Mouse (Mus musculus): ENCODE measurements at regions not wholly inside any gene's neighbourhood (a gene's known extent, or its start where the extent isn't known, plus 50 kb on each side); places are given as distances from the start of the nearest gene placed in this dataset.

DNA sequence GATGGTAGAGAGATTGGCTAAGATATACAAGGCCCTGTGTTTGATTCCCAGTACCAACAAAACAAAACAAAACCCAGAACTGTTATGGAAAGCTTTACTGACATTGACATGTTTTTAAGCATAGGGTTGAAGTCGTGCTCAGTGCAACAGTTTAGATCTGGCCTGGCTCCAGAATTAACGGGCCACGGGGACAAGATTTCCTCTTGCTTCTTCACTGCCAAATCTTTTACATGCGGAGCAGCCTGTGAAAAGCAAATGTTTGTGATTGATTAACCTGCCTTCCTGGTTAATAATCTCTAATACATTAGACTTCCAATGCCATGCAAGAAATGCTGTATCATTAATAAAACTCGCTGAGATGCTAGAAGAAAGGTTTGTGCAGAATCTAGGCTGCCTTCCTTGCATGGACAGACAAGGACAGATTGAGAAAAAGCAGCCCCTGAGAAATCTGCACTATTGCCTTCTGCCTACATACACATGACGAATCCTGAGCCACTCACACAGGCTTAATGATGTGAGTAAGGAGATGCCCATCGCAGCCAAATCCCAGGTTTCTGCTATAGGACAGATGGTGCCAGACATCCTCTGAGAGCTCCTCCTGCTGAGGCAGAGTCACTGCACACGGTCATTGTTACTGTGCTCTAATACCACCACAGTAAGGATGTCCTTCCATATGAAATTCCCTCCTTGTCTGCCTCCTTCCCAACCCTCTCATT is 697.2 kb upstream of the Tmem132c start:
- dilution Hi-C loops (cut with MboI; ENCODE audit: extremely low pct_ligation_motif_present, extremely low pct_unique_long_range_greater_than_20kb, low sequenced_read_pairs) (no loop called here), in situ Hi-C loops (cut with MboI; ENCODE audit: low pct_ligation_motif_present, low pct_unique_long_range_greater_than_20kb, low sequenced_read_pairs) (no loop called here)
- Histone ChIP-seq H3K4me3 (replicated peaks in 1 of 3; ENCODE audit: low read depth in 2 of 3, low read length in 2 of 3, poor library complexity in 1 of 3) (no peak overlapping the region), H3K9ac (ENCODE audit: insufficient read depth, low read depth) (no peak overlapping the region), H3K4me2 (ENCODE audit: insufficient read depth, low read depth, poor library complexity, severe bottlenecking) (no peak overlapping the region), H3K9me3 (replicated peaks; ENCODE audit: low read length) (peaks cover 61% of the 10 kb centered on the region), H3K27me3 (replicated peaks) (no peaks in the 10 kb centered on the region), H3K27ac (ENCODE audit: insufficient read depth, low read depth) (no peak overlapping the region), H3K36me3 (replicated peaks in 1 of 2; ENCODE audit: control insufficient read depth in 1 of 2, insufficient read depth in 1 of 2, low read length in 1 of 2) (no peaks in the 10 kb centered on the region), H3K4me1 (ENCODE audit: control insufficient read depth in 1 of 2, insufficient read depth in 2 of 2) (no peaks in the 10 kb centered on the region), H3K79me2 (replicated peaks; ENCODE audit: control insufficient read depth, extremely low read depth, insufficient read depth, poor library complexity, severe bottlenecking) (no peaks in the 10 kb centered on the region)
- no peak for TF ChIP-seq POLR2A (IDR thresholded peaks at IDR 0.05; ENCODE audit: low read depth, low read length)
- no peak for TF ChIP-seq GABPA (IDR thresholded peaks at IDR 0.05; ENCODE audit: insufficient replicate concordance, low read depth, low read length)
- TF ChIP-seq USF2 (conservative IDR thresholded peaks at IDR 0.05; ENCODE audit: low read depth, low read length) = no peak
- TF ChIP-seq MEF2A (IDR thresholded peaks at IDR 0.05; ENCODE audit: borderline replicate concordance, low read depth, low read length) = no peak
- no peak for TF ChIP-seq ETS1 (conservative IDR thresholded peaks at IDR 0.05; ENCODE audit: low read depth, low read length)
- TF ChIP-seq USF1 (IDR thresholded peaks at IDR 0.05; ENCODE audit: low read depth, low read length) = no peak
- TF ChIP-seq EP300 (IDR thresholded peaks at IDR 0.05; ENCODE audit: low read length) = no peak
- TF ChIP-seq MAZ (IDR thresholded peaks at IDR 0.05; ENCODE audit: low read depth, low read length) = no peak
- no peak for TF ChIP-seq MAX (IDR thresholded peaks at IDR 0.05; ENCODE audit: low read length)
- TF ChIP-seq SIN3A (IDR thresholded peaks at IDR 0.05; ENCODE audit: low read length) = no peak
- no peak for TF ChIP-seq JUND (conservative IDR thresholded peaks at IDR 0.05; ENCODE audit: low read depth, low read length)
- no peak for TF ChIP-seq NELFE (IDR thresholded peaks at IDR 0.05; ENCODE audit: low read depth, low read length)
- TF ChIP-seq IRF4 (IDR thresholded peaks at IDR 0.05; ENCODE audit: low read depth, low read length) = no peak
- TF ChIP-seq SMC3 (IDR thresholded peaks at IDR 0.05; ENCODE audit: low read depth, low read length) = no peak
- no peak for TF ChIP-seq RAD21 (IDR thresholded peaks at IDR 0.05; ENCODE audit: low read depth, low read length)
- no peak for TF ChIP-seq RCOR1 (conservative IDR thresholded peaks at IDR 0.05; ENCODE audit: low read depth, low read length)
- TF ChIP-seq MXI1 (IDR thresholded peaks at IDR 0.05; ENCODE audit: low read depth, low read length) = no peak
- no peak for TF ChIP-seq KAT2A (IDR thresholded peaks at IDR 0.05; ENCODE audit: insufficient replicate concordance, low read length)
- no peak for DNase-seq (ENCODE audit: extremely low read depth)

DNA sequence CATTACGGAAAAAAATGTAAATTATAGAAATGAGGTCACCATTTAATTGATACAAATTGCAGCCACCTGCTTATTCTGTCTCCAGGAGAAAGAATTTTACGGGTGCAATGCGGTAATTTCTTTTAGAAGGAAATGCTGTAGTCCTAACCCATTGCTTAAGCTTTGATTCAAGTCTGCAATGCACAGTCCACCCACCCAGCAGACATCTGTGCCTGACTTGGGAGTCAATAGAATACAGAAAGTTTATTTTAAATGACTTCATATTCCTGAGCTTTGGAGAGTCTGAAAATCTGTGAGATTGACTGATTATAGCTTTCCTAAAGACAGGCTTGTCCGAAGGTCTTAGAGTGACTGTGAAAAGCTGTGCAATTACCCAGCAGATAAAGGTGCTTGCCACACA is 693.8 kb upstream of the Tmem132c start:
- no peak overlapping the region for H3K9ac ChIP-seq (ENCODE audit: insufficient read depth, low read depth)
- DNase-seq (ENCODE audit: extremely low read depth) = no peak
- no peaks in the 10 kb centered on the region for H3K27me3 ChIP-seq (replicated peaks)
- no peak overlapping the region for H3K27ac ChIP-seq (ENCODE audit: insufficient read depth, low read depth)
- no peak overlapping the region for H3K4me3 ChIP-seq (replicated peaks in 1 of 3; ENCODE audit: low read depth in 2 of 3, low read length in 2 of 3, poor library complexity in 1 of 3)
- peaks cover 61% of the 10 kb centered on the region for H3K9me3 ChIP-seq (replicated peaks; ENCODE audit: low read length)
- H3K36me3 ChIP-seq (replicated peaks in 1 of 2; ENCODE audit: control insufficient read depth in 1 of 2, insufficient read depth in 1 of 2, low read length in 1 of 2) = no peaks in the 10 kb centered on the region
- in situ Hi-C loops (cut with MboI; ENCODE audit: low pct_ligation_motif_present, low pct_unique_long_range_greater_than_20kb, low sequenced_read_pairs) = no loop called here
- no peaks in the 10 kb centered on the region for H3K79me2 ChIP-seq (replicated peaks; ENCODE audit: control insufficient read depth, extremely low read depth, insufficient read depth, poor library complexity, severe bottlenecking)
- H3K4me2 ChIP-seq (ENCODE audit: insufficient read depth, low read depth, poor library complexity, severe bottlenecking) = no peak overlapping the region
- H3K4me1 ChIP-seq (ENCODE audit: control insufficient read depth in 1 of 2, insufficient read depth in 2 of 2) = no peaks in the 10 kb centered on the region
- dilution Hi-C loops (cut with MboI; ENCODE audit: extremely low pct_ligation_motif_present, extremely low pct_unique_long_range_greater_than_20kb, low sequenced_read_pairs) = no loop called here
- TF ChIP-seq E2F4 (IDR thresholded peaks at IDR 0.05; ENCODE audit: insufficient replicate concordance, low read depth, low read length) (no peak), CHD2 (IDR thresholded peaks at IDR 0.05; ENCODE audit: low read length) (no peak), TBP (conservative IDR thresholded peaks at IDR 0.05; ENCODE audit: low read depth, low read length) (no peak), CHD1 (IDR thresholded peaks at IDR 0.05; ENCODE audit: low read depth, low read length) (no peak), CTCF (conservative IDR thresholded peaks at IDR 0.05 in 1 of 2, IDR thresholded peaks at IDR 0.05 in 1 of 2; ENCODE audit: low read depth in 2 of 2, low read length in 2 of 2) (no peak), HCFC1 (IDR thresholded peaks at IDR 0.05; ENCODE audit: low read depth, low read length) (no peak), EP300 (IDR thresholded peaks at IDR 0.05; ENCODE audit: low read length) (no peak)

All from CH12.LX (cell line).